ENCODE assay signal across 17 mouse cellular contexts in genomic region chr9:111148414-111148813, GRCm38 (mm10). TPM values are rescaled to one million over a fixed set of nuclear protein-coding genes. Genes with fewer than 3 reads are reported as not detected.
DNase-seq lines count a peak whose midpoint lies in the region; ATAC-seq and TF ChIP-seq lines count a peak whose summit lies in the region.
"Had no signal": no experiment of that assay in that cellular context is flagged by ENCODE, and none has a peak within 500 bp of the region (broad histone marks: within the 10 kb centered on the region; RNA-seq: fewer than 3 reads in every experiment).

No protein-coding gene starts in this region.

- H3K27me3 ChIP-seq in kidney, embryonic 15.5 days = no peaks in the 10 kb centered on the region
- H3K27me3 ChIP-seq in megakaryocyte, embryonic 14.5 days (replicated peaks) = no peaks in the 10 kb centered on the region
- H3K27me3 ChIP-seq in stomach, postnatal 0 days (ENCODE audit: control insufficient read depth, insufficient read depth, low read length) = no peaks in the 10 kb centered on the region
- H3K27me3 ChIP-seq: embryonic facial prominence, embryonic 13.5 days had no signal

- H3K36me3 ChIP-seq in kidney, embryonic 15.5 days = no peaks in the 10 kb centered on the region
- H3K36me3 ChIP-seq in megakaryocyte, embryonic 14.5 days (replicated peaks; ENCODE audit: low read length) = peaks cover 70% of the 10 kb centered on the region
- H3K36me3 ChIP-seq in stomach, postnatal 0 days (ENCODE audit: control insufficient read depth, insufficient read depth, low read length) = no peaks in the 10 kb centered on the region

- DNase-seq in gastrocnemius, adult 2 months = no peak
- no peak for DNase-seq in gastrocnemius, postnatal 14 days
- DNase-seq in kidney, postnatal 25 days = no peak
- peak; percentile 33 for DNase-seq in stomach, postnatal 0 days (ENCODE audit: low spot score)
- no peak for DNase-seq in left cerebral cortex, postnatal 36 days (ENCODE audit: low spot score in 2 of 2)
- DNase-seq: adrenal gland, adult 8-10 months; cerebellum, adult 2 months; kidney, postnatal 10 days; layer of hippocampus, adult 9-11 months; right cerebral cortex, adult 18-20 months; spleen, adult 18-20 months had no signal

- H3K27ac ChIP-seq in gastrocnemius, adult 2 months = peak overlapping the region; percentile 72
- peak overlapping the region; percentile 39; the same call in 1 of the 2 replicates for H3K27ac ChIP-seq in kidney, embryonic 15.5 days
- H3K27ac ChIP-seq in stomach, postnatal 0 days (replicated peaks) = peak overlapping the region; percentile 63
- H3K27ac ChIP-seq: embryonic facial prominence, embryonic 13.5 days; liver, embryonic 14.5 days had no signal

- TF ChIP-seq EP300 in stomach, postnatal 0 days (optimal IDR thresholded peaks at IDR 0.05) = no peak

- no peak for ATAC-seq in kidney, embryonic 15.5 days (replicated peaks; ENCODE audit: low FRiP score)
- ATAC-seq in megakaryocyte, adult 5-6 weeks (ENCODE audit: poor library complexity, severe bottlenecking) = no peak
- peak; percentile 74 for ATAC-seq in stomach, postnatal 0 days (ENCODE audit: low FRiP score, low TSS enrichment)
- ATAC-seq: hindbrain, embryonic 16.5 days had no signal

- peaks cover 25% of the 10 kb centered on the region for H3K4me1 ChIP-seq in kidney, embryonic 15.5 days
- H3K4me1 ChIP-seq in megakaryocyte, embryonic 14.5 days = peaks cover 91% of the 10 kb centered on the region
- H3K4me1 ChIP-seq in stomach, postnatal 0 days (replicated peaks; ENCODE audit: control insufficient read depth, insufficient read depth) = 0 out of 2 replicates have a peak, but pooled peaks cover 4% of the 10 kb centered on the region

- WGBS in kidney, embryonic 15.5 days = 43% methylated on average over 2 of the region's 2 CpGs
- 37% methylated on average over 2 of the region's 2 CpGs for WGBS in stomach, postnatal 0 days

- no peak overlapping the region for H3K9ac ChIP-seq in kidney, embryonic 15.5 days
- H3K9ac ChIP-seq in stomach, postnatal 0 days (ENCODE audit: low read length) = no peak overlapping the region
- H3K9ac ChIP-seq: embryonic facial prominence, embryonic 13.5 days; liver, embryonic 14.5 days had no signal

- no peak overlapping the region for H3K4me2 ChIP-seq in kidney, embryonic 15.5 days
- no peak overlapping the region for H3K4me2 ChIP-seq in stomach, postnatal 0 days (replicated peaks; ENCODE audit: low read depth)
- H3K4me2 ChIP-seq: embryonic facial prominence, embryonic 13.5 days had no signal

- no peak overlapping the region for H3K4me3 ChIP-seq in gastrocnemius, adult 2 months
- no peak overlapping the region for H3K4me3 ChIP-seq in kidney, embryonic 15.5 days (replicated peaks)
- H3K4me3 ChIP-seq in megakaryocyte, embryonic 14.5 days (replicated peaks) = peak overlapping the region; percentile 75
- H3K4me3 ChIP-seq in stomach, postnatal 0 days (ENCODE audit: low read depth, low read length) = no peak overlapping the region
- H3K4me3 ChIP-seq: embryonic facial prominence, embryonic 13.5 days had no signal

- no peak for TF ChIP-seq CTCF in gastrocnemius, adult 2 months (IDR thresholded peaks at IDR 0.05)
- no peak for TF ChIP-seq CTCF in stomach, postnatal 0 days (IDR thresholded peaks at IDR 0.05; ENCODE audit: low read depth)

- intact Hi-C loops in gastrocnemius, adult 2 months (cut with DNase I) = no loop called here
- intact Hi-C loops in gastrocnemius, postnatal 14 days (cut with DNase I; ENCODE audit: low total_unique reads) = loop anchor here (10.0 kb wide), 1 partner anchor 54 kb away; no protein-coding TSS in a partner anchor
- intact Hi-C loops in left cerebral cortex, postnatal 36 days (cut with DNase I) = no loop called here

- no peaks in the 10 kb centered on the region for H3K9me3 ChIP-seq in kidney, embryonic 15.5 days (replicated peaks)
- no peaks in the 10 kb centered on the region for H3K9me3 ChIP-seq in megakaryocyte, embryonic 14.5 days
- H3K9me3 ChIP-seq in stomach, postnatal 0 days (ENCODE audit: control insufficient read depth, low read length) = no peaks in the 10 kb centered on the region
- H3K9me3 ChIP-seq: embryonic facial prominence, embryonic 13.5 days had no signal

RNA-seq across cellular contexts. Expression of gene Lrrfip2, which starts 31.0 kb away (rescaled TPM):
- total RNA-seq in gastrocnemius, adult 2 months (2021) = 10 to 100 TPM; 72.6 to 74.8 TPM
- total RNA-seq in gastrocnemius, postnatal 14 days (2021) = 10 to 100 TPM; 60.2 to 63.7 TPM
- 35.9 and 37.9 TPM in 2 replicates for polyA plus RNA-seq in kidney, embryonic 15.5 days (2015; fragmentation: Nextera tagmentation; extraction: Ambion mirVana)
- 28.3 and 112 TPM in 2 replicates for polyA plus RNA-seq in megakaryocyte, embryonic 14.5 days (2012; ENCODE audit: insufficient read depth, low replicate concordance)
- 77.9 and 85.2 TPM in 2 replicates for total RNA-seq in megakaryocyte, adult 5-6 weeks (2015)
- 137 and 138 TPM in 2 replicates for total RNA-seq in megakaryocyte, adult 5-6 weeks (2017)
- polyA plus RNA-seq in stomach, postnatal 0 days (2015; fragmentation: Nextera tagmentation; extraction: Ambion mirVana) = 33.2 and 34.1 TPM in 2 replicates
- total RNA-seq in left cerebral cortex, postnatal 36 days (2021) = 10 to 100 TPM; 37.1 to 47.9 TPM
